Mouse (Mus musculus): ENCODE measurements around the gene Gm382. TPM values are rescaled to one million over a fixed set of nuclear protein-coding genes. Genes with fewer than 3 reads are reported as not detected.

Gm382 gene
- not detected for polyA plus RNA-seq (2014; fragmentation: Illumina TruSeq; extraction: RNeasy Lipid Tissue Mini Kit (QIAGEN cat#74804))

GRCm38 (mm10) chrX:127039672-127040071, at the start of gene Gm382:
Gene Gm382, plus strand, starts transcription at chrX:127039972.

Other genes with a start within 250 kb of the Gm382 start
- not detected for gene 4932411N23Rik, start 224.1 kb upstream of the Gm382 start, polyA plus RNA-seq (2014; fragmentation: Illumina TruSeq; extraction: RNeasy Lipid Tissue Mini Kit (QIAGEN cat#74804))